Mouse (Mus musculus) regulatory T cell (primary cell): ENCODE measurements around the gene Arhgdia.

Source experiments
- in situ Hi-C: fragments of 300-600 bp; cut with MboI, MseI; formaldehyde crosslinking; loops from one replicate; pipeline ENCODE4 v1.15.1; 2025; ENCODE audit warnings: high pct_unique_total_duplicates

Arhgdia gene

GRCm38 (mm10) chr11:120581490-120582267 lies at the start of gene Arhgdia:
Gene Arhgdia (minus strand): TSS chr11:120581624.
- in situ Hi-C loops, result no loop called here

- in situ Hi-C loops, result no loop called here
Measured at GRCm38 (mm10) chr11:120630401-120630871, 49.0 kb upstream of the Arhgdia start.

GRCm38 (mm10) chr11:120629911-120630310 lies 48.5 kb upstream of the Arhgdia start:
- in situ Hi-C loops, result no loop called here

- in situ Hi-C loops, result no loop called here
Measured at GRCm38 (mm10) chr11:120629341-120629730, 47.9 kb upstream of the Arhgdia start.

GRCm38 (mm10) chr11:120628601-120629340 lies 47.3 kb upstream of the Arhgdia start:
- in situ Hi-C loops, result no loop called here

GRCm38 (mm10) chr11:120627468-120628300 lies 46.3 kb upstream of the Arhgdia start:
- in situ Hi-C loops, result no loop called here

- in situ Hi-C loops, result no loop called here
Measured at GRCm38 (mm10) chr11:120626785-120627467, 45.5 kb upstream of the Arhgdia start.

- in situ Hi-C loops, result no loop called here
Measured at GRCm38 (mm10) chr11:120625152-120625775, 43.8 kb upstream of the Arhgdia start, which contains the start of gene Sirt7. Gene Sirt7 (minus strand): TSS chr11:120625240.

- in situ Hi-C loops, result loop anchor here (5.0 kb wide), 1 partner anchor 88 kb away; the partner anchor contains the start of genes Cenpx and Lrrc45
Measured at GRCm38 (mm10) chr11:120624680-120625111, 43.3 kb upstream of the Arhgdia start.

- in situ Hi-C loops, result loop anchor here (5.0 kb wide), 1 partner anchor 88 kb away; the partner anchor contains the start of genes Cenpx and Lrrc45
Measured at GRCm38 (mm10) chr11:120623961-120624679, 42.7 kb upstream of the Arhgdia start.

GRCm38 (mm10) chr11:120622805-120623204 lies 41.4 kb upstream of the Arhgdia start:
- in situ Hi-C loops, result loop anchor here (5.0 kb wide), 1 partner anchor 89 kb away; the partner anchor contains the start of genes Cenpx and Lrrc45

GRCm38 (mm10) chr11:120620195-120620594 lies 38.8 kb upstream of the Arhgdia start:
- in situ Hi-C loops, result loop anchor here (5.0 kb wide), 1 partner anchor 92 kb away; the partner anchor contains the start of genes Cenpx and Lrrc45

GRCm38 (mm10) chr11:120618619-120619535 lies 37.5 kb upstream of the Arhgdia start:
- in situ Hi-C loops, result no loop called here

- in situ Hi-C loops, result no loop called here
Measured at GRCm38 (mm10) chr11:120617519-120618112, 36.2 kb upstream of the Arhgdia start, which contains the start of gene Pcyt2. Gene Pcyt2 (minus strand): TSS chr11:120617936.

- in situ Hi-C loops, result no loop called here
Measured at GRCm38 (mm10) chr11:120616617-120617294, 35.3 kb upstream of the Arhgdia start.

- in situ Hi-C loops, result no loop called here
Measured at GRCm38 (mm10) chr11:120615606-120616203, 34.3 kb upstream of the Arhgdia start.

- in situ Hi-C loops, result no loop called here
Measured at GRCm38 (mm10) chr11:120615167-120615566, 33.7 kb upstream of the Arhgdia start.
